Mouse (Mus musculus) R1 (cell line): ENCODE results near the gene Tmem30a.

Experiments used
- DNase-seq: peaks from one replicate; pipeline ENCODE4 v3.0.0-alpha.2; 2018; ENCODE audit warnings: low read depth, low spot score

Gene Tmem30a

GRCm38 (mm10) chr9:79795076-79795475, 1.8 kb upstream of the Tmem30a start:
- DNase-seq: no peak

- DNase-seq: no peak
Observed at GRCm38 (mm10) chr9:79785794-79786085, 7.6 kb downstream of the Tmem30a start.

DNA sequence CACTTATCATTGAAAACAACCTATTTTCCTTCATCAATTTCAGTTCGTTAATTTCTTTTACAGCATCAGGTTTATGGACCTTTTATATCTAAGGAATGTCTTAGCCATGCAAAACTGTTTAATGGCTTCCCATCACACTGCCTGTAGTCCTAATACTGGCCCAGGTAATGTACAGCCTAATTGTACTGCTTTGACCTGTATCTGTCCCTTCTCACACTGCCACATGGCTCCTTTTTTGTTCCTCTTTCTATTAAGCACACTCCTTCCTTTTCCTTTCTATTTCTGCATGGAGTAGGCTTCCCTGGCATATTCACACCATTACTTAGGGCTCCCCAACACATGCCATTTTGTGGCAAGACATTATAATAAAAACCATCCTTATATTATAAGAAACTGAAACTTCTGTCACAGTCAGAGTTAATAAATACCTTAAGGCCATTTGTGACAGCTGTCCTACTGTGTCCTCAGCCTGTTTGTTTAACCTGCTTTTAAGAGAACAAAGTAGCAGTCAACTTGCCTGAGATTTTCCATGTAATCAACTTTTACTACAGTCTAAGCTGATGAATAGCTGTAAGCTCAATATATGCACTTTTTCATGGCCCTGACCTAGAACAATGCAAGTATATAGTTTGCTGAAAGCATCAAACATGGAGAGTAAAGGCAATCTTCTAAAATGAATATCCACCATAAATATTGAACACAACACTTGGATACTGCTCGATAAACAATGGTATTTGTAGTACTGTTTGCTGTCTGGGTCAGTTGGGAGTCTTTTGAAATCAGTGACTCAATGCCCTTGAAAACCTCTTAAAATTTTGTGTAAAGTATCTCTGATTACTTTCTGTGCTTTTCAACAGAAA, 8.1 kb downstream of the Tmem30a start:
- DNase-seq: no peak

DNA sequence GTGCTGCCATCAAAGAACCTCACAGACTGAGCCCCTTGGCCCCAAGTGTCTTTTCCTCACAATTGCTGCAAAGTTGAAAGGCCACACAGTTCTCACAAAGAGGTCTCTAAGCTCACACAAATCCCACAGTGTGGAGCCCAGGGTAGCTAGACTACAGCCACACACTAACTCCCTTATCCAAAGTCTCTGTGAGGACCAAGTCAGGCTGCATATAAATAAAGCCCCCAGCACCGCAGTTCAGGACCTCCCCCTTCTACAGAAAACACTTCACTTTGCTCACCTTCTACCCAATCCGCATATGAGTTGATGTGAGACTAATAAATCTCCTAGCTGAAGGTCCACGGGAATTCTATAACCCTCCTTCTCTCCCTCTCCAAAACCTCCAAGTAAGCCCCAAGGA, 8.9 kb downstream of the Tmem30a start:
- DNase-seq: no peak

- DNase-seq: no peak
Observed at GRCm38 (mm10) chr9:79779354-79779753, 14.0 kb downstream of the Tmem30a start.

GRCm38 (mm10) chr9:79766991-79767545, 26.2 kb downstream of the Tmem30a start:
- no peak for DNase-seq

- no peak for DNase-seq
Observed at GRCm38 (mm10) chr9:79765329-79765728, 28.0 kb downstream of the Tmem30a start.

- no peak for DNase-seq
Observed at GRCm38 (mm10) chr9:79762519-79762918, 30.8 kb downstream of the Tmem30a start.

DNA sequence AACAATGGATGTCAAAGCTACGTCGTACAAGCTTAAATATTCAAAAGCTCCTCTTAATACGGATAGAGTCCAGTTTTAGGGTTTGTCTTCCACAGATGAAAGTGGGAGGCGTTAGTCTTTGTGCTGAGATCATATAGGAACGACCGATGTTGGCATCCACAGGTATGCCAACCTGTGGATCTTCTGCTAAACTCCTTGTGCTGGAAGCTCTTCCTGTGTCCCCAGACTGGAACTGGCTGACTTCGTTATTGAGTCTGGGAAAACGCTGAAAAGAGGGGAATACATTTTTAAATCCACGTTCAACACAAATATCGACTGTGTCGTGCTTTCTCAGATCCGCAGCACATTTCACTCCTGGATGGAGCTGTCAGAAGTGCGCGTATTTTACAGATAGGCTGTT, 33.2 kb downstream of the Tmem30a start:
- no peak for DNase-seq

GRCm38 (mm10) chr9:79759385-79760005, 33.8 kb downstream of the Tmem30a start, which contains the start of gene Cox7a2:
Cox7a2 (minus strand) TSS chr9:79759878.
- DNase-seq: peak; percentile 95

GRCm38 (mm10) chr9:79755311-79755710, 38.0 kb downstream of the Tmem30a start:
- DNase-seq: no peak

- DNase-seq: peak; percentile 67
Observed at GRCm38 (mm10) chr9:79751846-79752245, 41.5 kb downstream of the Tmem30a start.

DNA sequence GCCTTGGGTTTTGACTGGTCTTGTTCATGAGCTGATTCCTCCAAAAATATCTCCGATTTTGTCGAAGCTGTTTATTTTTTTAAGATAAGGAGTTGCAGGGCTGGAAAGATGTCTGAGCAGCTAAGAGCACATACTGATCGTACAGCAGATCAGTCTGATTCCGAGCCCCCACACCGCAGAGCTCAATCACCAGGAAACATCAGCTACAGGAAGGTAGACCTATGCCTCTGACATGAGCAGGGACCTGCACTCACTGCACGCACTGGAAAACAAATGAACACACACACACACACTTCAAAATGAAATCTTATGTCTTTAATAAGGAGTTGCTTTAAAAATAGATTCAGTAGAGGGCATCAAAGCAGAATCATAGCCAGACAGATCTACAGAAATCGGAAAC, 42.6 kb downstream of the Tmem30a start:
- DNase-seq: no peak

- peak; percentile 95 for DNase-seq
Observed at GRCm38 (mm10) chr9:79745036-79745435, 48.3 kb downstream of the Tmem30a start.

- no peak for DNase-seq
Observed at GRCm38 (mm10) chr9:79735608-79736007, 57.7 kb downstream of the Tmem30a start.

- no peak for DNase-seq
Observed at GRCm38 (mm10) chr9:79730301-79730700, 63.0 kb downstream of the Tmem30a start.

- peak; percentile 65 for DNase-seq
Observed at GRCm38 (mm10) chr9:79723090-79723489, 70.2 kb downstream of the Tmem30a start.

DNA sequence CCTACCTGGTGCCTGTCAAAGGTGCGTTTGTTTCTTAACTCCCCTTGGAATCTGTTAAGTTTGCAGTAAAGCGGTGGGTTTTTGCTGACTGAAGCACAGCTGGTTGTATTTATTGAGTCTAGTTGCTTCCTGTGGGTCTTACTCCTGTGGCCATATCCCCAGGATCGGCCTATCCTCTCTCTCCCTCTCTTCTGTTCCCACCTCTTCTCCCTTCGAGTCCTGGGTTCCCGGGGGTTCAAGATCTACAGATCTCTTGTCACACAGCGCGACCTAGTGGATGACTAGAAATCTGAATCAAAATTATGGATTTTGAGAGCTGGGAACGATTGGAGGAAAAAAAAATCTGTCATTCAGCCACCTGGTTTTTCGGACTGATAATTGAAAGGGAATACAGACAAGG, 72.3 kb downstream of the Tmem30a start:
- DNase-seq: peak; percentile 71

DNA sequence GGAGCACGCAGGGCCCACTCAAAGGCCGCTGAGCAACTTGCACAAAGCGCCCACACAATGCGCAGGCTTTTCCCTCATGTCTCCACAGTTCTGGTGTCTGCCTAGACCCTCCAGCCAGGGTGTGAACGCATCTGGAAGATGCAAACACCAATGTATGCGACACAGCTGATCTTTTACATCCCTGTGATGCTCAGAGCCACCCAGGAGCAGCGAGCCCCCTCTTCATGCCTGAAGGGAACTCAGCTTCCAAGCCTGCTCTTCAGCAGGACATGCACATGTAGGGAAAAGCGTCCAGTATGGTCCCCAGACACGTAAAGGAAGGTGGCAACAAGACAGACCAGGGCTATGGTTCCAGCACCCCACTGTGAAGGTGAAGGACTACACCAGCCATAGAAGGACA, 73.2 kb downstream of the Tmem30a start:
- DNase-seq: peak; percentile 10

- DNase-seq: peak; percentile 45
Observed at GRCm38 (mm10) chr9:79719451-79719850, 73.9 kb downstream of the Tmem30a start.
